Comparison of ENCODE assay signal across 12 mouse cellular contexts in genomic region chr15:102623121-102623520, GRCm38 (mm10). TPM values are rescaled to one million over a fixed set of nuclear protein-coding genes. Genes with fewer than 3 reads are reported as not detected.
DNase-seq lines count a peak whose midpoint lies in the region; ATAC-seq and TF ChIP-seq lines count a peak whose summit lies in the region.
"Had no signal": no experiment of that assay in that cellular context is flagged by ENCODE, and none has a peak within 500 bp of the region (broad histone marks: within the 10 kb centered on the region; RNA-seq: fewer than 3 reads in every experiment).

No protein-coding gene starts in this region.

- no peak for ATAC-seq in intestine, embryonic 14.5 days (replicated peaks; ENCODE audit: low FRiP score, low TSS enrichment, low read depth)
- ATAC-seq in intestine, embryonic 15.5 days, result no peak
- ATAC-seq in limb, embryonic 15.5 days (ENCODE audit: insufficient number of reproducible peaks, low FRiP score, low TSS enrichment, low read depth), result no peak

- no peak for DNase-seq in intestine, embryonic 14.5 days (ENCODE audit: low spot score)
- peak; percentile 70 for DNase-seq in 416B (ENCODE audit: low read depth)
- peak; percentile 51 for DNase-seq in NIH3T3 (ENCODE audit: low read depth)
- no peak for DNase-seq in thymus, postnatal 4 days
- no peak for DNase-seq in cerebellum, adult 2 months
- DNase-seq: gastrocnemius, postnatal 10 days; kidney, postnatal 14 days; left cerebral cortex, postnatal 4 days had no signal

- H3K9me3 ChIP-seq in intestine, embryonic 14.5 days (ENCODE audit: control insufficient read depth, low read length), result no peaks in the 10 kb centered on the region
- no peaks in the 10 kb centered on the region for H3K9me3 ChIP-seq in intestine, embryonic 15.5 days
- no peaks in the 10 kb centered on the region for H3K9me3 ChIP-seq in limb, embryonic 15.5 days

- H3K9ac ChIP-seq in intestine, embryonic 14.5 days (ENCODE audit: low read length), result no peak overlapping the region
- H3K9ac ChIP-seq in intestine, embryonic 15.5 days, result no peak overlapping the region
- H3K9ac ChIP-seq in limb, embryonic 15.5 days, result no peak overlapping the region

- H3K36me3 ChIP-seq in intestine, embryonic 14.5 days (ENCODE audit: control insufficient read depth, insufficient read depth, low read length), result 0 out of 2 replicates have a peak, but pooled peaks cover 4% of the 10 kb centered on the region
- no peaks in the 10 kb centered on the region for H3K36me3 ChIP-seq in intestine, embryonic 15.5 days
- H3K36me3 ChIP-seq in limb, embryonic 15.5 days, result peaks cover 8% of the 10 kb centered on the region; the same call in 1 of the 2 replicates

- H3K27me3 ChIP-seq in intestine, embryonic 14.5 days (replicated peaks; ENCODE audit: control insufficient read depth, insufficient read depth, low read length), result no peaks in the 10 kb centered on the region
- H3K27me3 ChIP-seq in intestine, embryonic 15.5 days (replicated peaks), result no peaks in the 10 kb centered on the region
- H3K27me3 ChIP-seq in limb, embryonic 15.5 days, result no peaks in the 10 kb centered on the region
- H3K27me3 ChIP-seq in cerebellum, adult 2 months (ENCODE audit: control insufficient read depth, insufficient read depth, low read length), result no peaks in the 10 kb centered on the region

- H3K4me3 ChIP-seq in intestine, embryonic 14.5 days (ENCODE audit: low read depth, low read length), result no peak overlapping the region
- no peak overlapping the region for H3K4me3 ChIP-seq in intestine, embryonic 15.5 days (replicated peaks)
- H3K4me3 ChIP-seq in limb, embryonic 15.5 days, result peak overlapping the region; percentile 9; the same call in 1 of the 2 replicates
- no peak overlapping the region for H3K4me3 ChIP-seq in cerebellum, adult 2 months (replicated peaks; ENCODE audit: insufficient read depth, low read depth, low read length)

- TF ChIP-seq POLR2A in cerebellum, adult 2 months (IDR thresholded peaks at IDR 0.05; ENCODE audit: borderline replicate concordance, insufficient read depth, low read length), result no peak

- H3K4me1 ChIP-seq in intestine, embryonic 14.5 days (replicated peaks; ENCODE audit: control insufficient read depth, insufficient read depth, low read length), result peaks cover 17% of the 10 kb centered on the region
- peaks cover 4% of the 10 kb centered on the region for H3K4me1 ChIP-seq in intestine, embryonic 15.5 days (replicated peaks)
- H3K4me1 ChIP-seq in limb, embryonic 15.5 days, result peaks cover 25% of the 10 kb centered on the region
- no peaks in the 10 kb centered on the region; the same call in 1 of the 2 replicates for H3K4me1 ChIP-seq in cerebellum, adult 2 months (ENCODE audit: control insufficient read depth, insufficient read depth, low read length)

- TF ChIP-seq CTCF in cerebellum, adult 2 months (IDR thresholded peaks at IDR 0.05; ENCODE audit: borderline replicate concordance, insufficient read depth, low read depth, low read length), result no peak

- peak overlapping the region; percentile 91 for H3K4me2 ChIP-seq in intestine, embryonic 14.5 days (ENCODE audit: low read length)
- no peak overlapping the region for H3K4me2 ChIP-seq in intestine, embryonic 15.5 days (replicated peaks)
- H3K4me2 ChIP-seq in limb, embryonic 15.5 days, result peak overlapping the region; percentile 36

- H3K27ac ChIP-seq in intestine, embryonic 14.5 days (ENCODE audit: low read depth), result no peak overlapping the region
- no peak overlapping the region for H3K27ac ChIP-seq in intestine, embryonic 15.5 days
- H3K27ac ChIP-seq in limb, embryonic 15.5 days, result no peak overlapping the region
- H3K27ac ChIP-seq in cerebellum, adult 2 months (ENCODE audit: insufficient read depth, low read length), result no peak overlapping the region

- WGBS in intestine, embryonic 14.5 days, result 89% methylated on average over 3 of the region's 3 CpGs
- WGBS in intestine, embryonic 15.5 days, result 81% methylated on average over 3 of the region's 3 CpGs
- 84% methylated on average over 3 of the region's 3 CpGs for WGBS in limb, embryonic 15.5 days
- 73% methylated on average over 3 of the region's 3 CpGs for WGBS in cerebellum, adult 2 months

RNA-seq across cellular contexts. Expression of gene Gm28047, which starts 1.7 kb away (rescaled TPM):
- polyA plus RNA-seq in intestine, embryonic 14.5 days (2014; fragmentation: Nextera tagmentation; extraction: Ambion mirVana), result 0.43 TPM in 1 of 2 replicates, not detected in the other
- 0.57 TPM in 1 of 2 replicates, not detected in the other for polyA plus RNA-seq in intestine, embryonic 15.5 days (2015; fragmentation: Nextera tagmentation; extraction: Ambion mirVana)
- not detected in 2 replicates for polyA plus RNA-seq in limb, embryonic 15.5 days (2015; fragmentation: Nextera tagmentation; extraction: Ambion mirVana)
- not detected in 2 replicates for polyA plus RNA-seq in cerebellum, adult 2 months (2012; rRNA removed)
- polyA plus RNA-seq: cortical plate, adult 2 months; neural tube, embryonic 11.5 days had no signal

RNA-seq across cellular contexts. Expression of gene Atf7, which starts 2.1 kb away (rescaled TPM):
- 34.3 and 36.5 TPM in 2 replicates for polyA plus RNA-seq in intestine, embryonic 14.5 days (2014; fragmentation: Nextera tagmentation; extraction: Ambion mirVana)
- 25.9 and 31.8 TPM in 2 replicates for polyA plus RNA-seq in intestine, embryonic 15.5 days (2015; fragmentation: Nextera tagmentation; extraction: Ambion mirVana)
- 48.7 and 49.6 TPM in 2 replicates for polyA plus RNA-seq in limb, embryonic 15.5 days (2015; fragmentation: Nextera tagmentation; extraction: Ambion mirVana)
- 66.6 and 74.6 TPM in 2 replicates for polyA plus RNA-seq in cerebellum, adult 2 months (2012; rRNA removed)

RNA-seq across cellular contexts. Expression of gene Atp5g2, which starts 49.0 kb away (rescaled TPM):
- polyA plus RNA-seq in intestine, embryonic 14.5 days (2014; fragmentation: Nextera tagmentation; extraction: Ambion mirVana), result 81.3 and 87.4 TPM in 2 replicates
- 68.2 and 73.2 TPM in 2 replicates for polyA plus RNA-seq in intestine, embryonic 15.5 days (2015; fragmentation: Nextera tagmentation; extraction: Ambion mirVana)
- 48.8 and 56.6 TPM in 2 replicates for polyA plus RNA-seq in limb, embryonic 15.5 days (2015; fragmentation: Nextera tagmentation; extraction: Ambion mirVana)
- polyA plus RNA-seq in cerebellum, adult 2 months (2012; rRNA removed), result 391 and 398 TPM in 2 replicates

Comparison
In these comparisons a context has a peak if more than half of its experiments do, and no peak if none do; other contexts are left out.
1. DNase-seq: peak in 416B (single experiment) and NIH3T3 (single experiment); none in intestine, embryonic 14.5 days (single experiment), thymus, postnatal 4 days (single experiment) and cerebellum, adult 2 months (0 of 2).